Mouse (Mus musculus) left cerebral cortex, postnatal 4 days (tissue): Measurements from ENCODE around the gene Grrp1. TPM values are rescaled to one million over a fixed set of nuclear protein-coding genes. Genes with fewer than 3 reads are reported as not detected.
"Not testable (repeated sequence)": the region's sequence is repeated elsewhere in the genome, so short reads cannot be mapped to it uniquely, and the experiment has no call there.

Experiments used
- DNase-seq: peaks from one replicate; pipeline ENCODE4 v3.0.0-alpha.2; 2022
- intact Hi-C: fragments of 180-260 bp; cut with DNase I; formaldehyde crosslinking; loops from one replicate; pipeline ENCODE4 v1.15.1; 2025
- total RNA-seq, 2 experiments: library from RNA; stranded (reverse); gene quantifications; 2 replicates each; pipeline ENCODE4 v1.2.3; 2021

Grrp1 gene
- total RNA-seq = 1 to 10 TPM; 7.5 to 8.4 TPM

- no peak for DNase-seq
Measured at GRCm38 (mm10) chr4:134253722-134254324, at the start of gene Grrp1. TSS of gene Grrp1 (minus strand) at chr4:134254106.

GRCm38 (mm10) chr4:134302084-134302483 lies 48.2 kb upstream of the Grrp1 start:
- intact Hi-C loops = no loop called here
- no peak for DNase-seq

More at GRCm38 (mm10) chr4:134253722-134254324, at the start of gene Grrp1:
- intact Hi-C loops = no loop called here

DNA sequence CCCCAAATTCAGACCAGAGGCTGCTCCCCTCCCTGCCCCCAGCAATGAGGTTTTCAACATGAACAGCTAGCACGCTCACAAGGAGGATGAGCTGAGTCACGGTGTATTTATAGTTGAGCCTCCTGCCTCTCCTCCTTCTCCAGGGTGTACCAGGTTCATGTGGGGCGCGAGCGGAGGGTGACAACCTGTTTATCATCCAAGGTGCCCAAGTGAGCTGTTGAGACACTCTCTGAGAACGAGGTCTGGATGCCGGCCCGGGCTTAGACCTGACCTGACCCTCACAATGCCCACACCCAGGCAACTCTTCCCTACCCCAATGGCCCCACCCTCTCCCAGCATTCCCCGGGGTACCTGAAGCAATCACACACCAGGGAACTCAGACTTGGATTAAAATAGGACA lies 46.4 kb upstream of the Grrp1 start:
- intact Hi-C loops = no loop called here
- DNase-seq = no peak

DNA sequence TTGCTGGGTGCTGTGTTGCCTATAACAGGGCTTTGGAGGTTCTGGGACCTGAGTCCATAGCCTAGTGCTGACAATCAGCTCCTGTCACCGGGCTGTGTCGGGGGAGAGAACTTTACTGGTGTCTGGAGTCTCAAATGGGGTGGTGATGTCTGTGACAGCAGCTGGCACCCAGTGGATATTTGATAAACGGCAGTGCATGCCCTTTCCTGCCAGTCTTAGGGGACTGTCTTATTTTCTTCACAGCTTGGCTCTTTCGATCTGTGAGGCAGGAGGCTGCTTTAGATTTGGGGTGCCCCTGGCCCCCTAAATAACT lies 45.5 kb upstream of the Grrp1 start:
- intact Hi-C loops = no loop called here

DNA sequence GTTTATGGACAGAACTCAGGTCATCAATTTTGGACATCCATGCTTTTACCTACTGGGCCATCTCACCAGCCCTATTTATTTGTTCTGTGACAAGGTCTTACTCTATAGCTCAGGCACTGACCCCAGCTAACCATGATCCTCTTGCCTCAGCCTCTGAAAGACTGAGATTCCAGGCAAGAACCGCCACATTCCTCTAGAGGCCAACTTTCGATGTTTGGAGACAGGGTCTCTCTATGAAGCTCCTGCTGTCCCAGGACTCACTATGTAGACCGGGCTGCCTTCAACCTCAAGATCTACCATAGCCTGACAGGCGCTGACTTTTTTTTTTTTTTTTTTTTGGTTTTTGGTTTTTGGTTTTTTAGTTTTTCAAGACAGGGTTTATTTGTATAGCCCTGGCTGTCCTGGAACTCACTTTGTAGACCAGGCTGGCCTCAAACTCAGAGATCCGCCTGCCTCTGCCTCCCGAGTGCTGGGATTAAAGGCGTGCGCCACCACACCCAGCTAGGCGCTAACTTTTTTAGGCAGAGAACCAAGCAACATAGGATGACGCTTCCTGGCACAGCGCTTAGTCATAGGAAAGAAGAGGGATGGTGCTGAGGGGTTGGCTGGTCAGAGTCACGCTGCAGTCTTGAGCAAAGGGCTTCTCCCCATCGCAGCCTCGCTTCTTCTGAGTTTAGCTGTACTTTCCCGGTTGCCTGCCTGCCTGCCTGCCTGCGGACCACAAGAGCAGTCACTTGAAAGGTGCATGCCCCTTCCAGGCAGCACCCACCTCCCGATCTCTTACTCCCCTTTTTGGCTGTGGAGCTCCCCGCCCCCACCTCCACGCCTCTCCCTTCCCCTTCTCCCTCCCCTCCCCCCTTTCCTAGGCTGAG lies 45.0 kb upstream of the Grrp1 start:
- intact Hi-C loops = no loop called here
- DNase-seq = no peak

More for the DNA sequence above, 45.5 kb upstream of the Grrp1 start:
- no peak for DNase-seq

GRCm38 (mm10) chr4:134297369-134297768 lies 43.5 kb upstream of the Grrp1 start:
- intact Hi-C loops = no loop called here
- no peak for DNase-seq

DNA sequence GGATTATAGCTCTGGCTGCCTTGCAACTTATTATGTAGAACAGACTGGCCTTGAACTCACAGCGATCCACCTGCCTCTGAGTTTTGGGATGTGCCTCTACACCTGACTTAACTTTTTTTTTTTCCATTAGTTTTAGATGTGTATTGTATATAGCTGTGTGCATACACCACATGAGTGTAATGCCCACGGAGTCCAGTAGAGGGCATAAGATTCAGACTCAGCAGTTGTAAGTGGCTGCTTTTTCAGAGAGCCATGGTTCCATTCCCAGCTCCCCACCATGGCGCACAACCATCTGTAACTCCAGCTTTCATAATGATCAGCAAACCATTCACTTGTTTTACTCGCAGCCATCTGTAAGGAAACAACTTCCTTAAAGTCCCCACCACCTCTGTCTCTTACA lies 42.6 kb upstream of the Grrp1 start:
- no peak for DNase-seq
- intact Hi-C loops = no loop called here

DNA sequence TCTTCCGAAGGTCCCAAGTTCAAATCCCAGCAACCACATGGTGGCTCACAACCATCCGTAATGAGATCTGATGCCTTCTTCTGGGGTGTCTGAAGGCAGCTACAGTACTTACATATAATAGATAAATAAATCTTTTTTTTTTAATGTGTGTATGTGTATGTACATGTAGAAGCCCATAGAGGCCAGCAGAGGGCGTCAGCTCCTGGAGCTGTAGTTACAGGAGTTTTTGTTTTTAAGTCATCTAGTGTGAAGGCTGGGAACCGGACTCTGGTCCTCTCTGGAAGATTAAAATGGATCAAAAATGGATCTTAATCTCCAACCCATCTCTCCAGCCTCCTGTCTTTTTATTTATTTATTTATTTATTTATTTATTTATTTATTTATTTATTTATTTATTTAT lies 42.2 kb upstream of the Grrp1 start:
- DNase-seq, intact Hi-C loops: not testable (repeated sequence)

- intact Hi-C loops = no loop called here
- DNase-seq = no peak
Measured at GRCm38 (mm10) chr4:134293692-134294163, 39.8 kb upstream of the Grrp1 start.

DNA sequence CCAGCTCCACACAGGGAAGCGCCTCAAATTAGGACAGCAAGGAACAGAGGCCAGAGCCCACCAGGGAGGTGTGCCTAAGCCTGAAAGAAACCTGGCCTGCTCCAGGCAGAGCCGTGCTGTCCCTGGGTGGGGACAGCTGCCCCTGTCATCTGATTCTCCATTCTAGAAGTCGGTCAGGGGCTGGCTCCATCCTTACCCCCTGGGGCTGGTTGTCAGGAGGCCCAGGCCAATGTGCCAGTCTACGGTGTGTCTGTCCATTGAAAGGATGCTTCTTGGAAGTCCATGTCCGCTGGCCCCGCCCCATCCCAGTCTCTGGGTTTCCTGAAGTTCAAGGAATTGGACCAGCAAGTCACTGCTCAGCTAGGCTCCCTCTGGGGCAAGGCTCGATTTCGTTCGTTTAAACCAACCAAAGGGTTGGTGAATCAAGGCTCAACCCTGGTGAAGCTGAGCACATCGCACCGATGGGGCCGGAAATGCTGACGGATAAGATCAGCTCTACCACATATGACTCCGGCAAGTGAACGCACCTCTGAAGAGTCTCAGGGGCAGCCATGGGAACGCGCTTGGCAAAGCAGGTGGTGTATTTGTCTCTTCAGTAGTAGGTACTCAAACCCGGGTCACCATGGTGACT lies 39.3 kb upstream of the Grrp1 start:
- intact Hi-C loops = no loop called here
- peak; percentile 30 for DNase-seq

DNA sequence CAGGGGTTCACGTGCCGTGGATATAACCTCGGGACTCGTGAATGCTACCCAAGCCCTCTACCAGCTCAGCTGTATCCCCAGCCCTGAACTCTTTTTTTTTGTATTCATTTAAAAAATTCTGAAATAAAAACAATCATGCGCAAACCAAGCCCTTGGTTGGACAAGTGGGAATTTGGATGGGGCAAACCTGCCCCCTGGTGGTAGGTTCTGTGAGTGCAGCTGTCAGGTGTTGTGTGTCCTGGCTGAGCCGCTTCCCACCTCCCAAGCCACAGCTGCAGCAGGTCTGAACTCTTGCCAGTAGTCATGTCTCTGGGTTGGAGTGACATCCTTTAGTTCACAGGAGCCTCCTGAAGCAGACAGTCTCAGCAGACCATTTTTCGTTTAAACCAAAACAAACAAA lies 38.2 kb upstream of the Grrp1 start:
- DNase-seq = peak; percentile 75
- intact Hi-C loops = no loop called here

- intact Hi-C loops = no loop called here
- DNase-seq = no peak
Measured at GRCm38 (mm10) chr4:134288397-134289256, 34.7 kb upstream of the Grrp1 start.

DNA sequence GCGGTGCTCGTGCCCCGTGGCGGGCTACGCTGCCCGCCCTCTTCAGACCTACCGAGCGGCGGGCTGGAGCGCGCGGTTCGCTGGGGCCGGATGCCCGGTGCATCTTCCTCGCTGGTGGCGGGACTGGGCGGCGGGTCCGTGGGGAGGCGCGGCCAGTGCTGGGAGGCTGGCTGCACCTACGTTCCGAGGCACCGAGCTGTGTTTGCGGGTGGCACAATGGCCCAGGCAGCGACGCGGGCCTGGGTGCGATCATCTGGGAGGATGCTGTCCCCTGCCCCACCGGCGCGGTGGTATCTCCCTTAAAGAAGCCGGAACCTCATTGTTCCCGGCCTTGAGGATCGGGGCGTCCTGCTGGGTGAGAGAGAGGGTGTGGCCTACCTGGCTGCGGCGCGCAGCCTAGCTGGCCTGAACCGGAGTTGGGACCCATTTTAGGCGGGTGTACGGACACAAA lies 33.7 kb upstream of the Grrp1 start, which contains the start of gene Pdik1l:
Gene Pdik1l (minus strand): TSS at position 321 of the 451 bp plus-strand sequence.
- intact Hi-C loops = no loop called here
- peak; percentile 85 for DNase-seq

- peak; percentile 96 for DNase-seq
Measured at GRCm38 (mm10) chr4:134287168-134287564, 33.3 kb upstream of the Grrp1 start.

GRCm38 (mm10) chr4:134286226-134287167 lies 32.6 kb upstream of the Grrp1 start:
- DNase-seq = peak; percentile 43
- intact Hi-C loops = no loop called here

More at GRCm38 (mm10) chr4:134287168-134287564, 33.3 kb upstream of the Grrp1 start:
- intact Hi-C loops = no loop called here

DNA sequence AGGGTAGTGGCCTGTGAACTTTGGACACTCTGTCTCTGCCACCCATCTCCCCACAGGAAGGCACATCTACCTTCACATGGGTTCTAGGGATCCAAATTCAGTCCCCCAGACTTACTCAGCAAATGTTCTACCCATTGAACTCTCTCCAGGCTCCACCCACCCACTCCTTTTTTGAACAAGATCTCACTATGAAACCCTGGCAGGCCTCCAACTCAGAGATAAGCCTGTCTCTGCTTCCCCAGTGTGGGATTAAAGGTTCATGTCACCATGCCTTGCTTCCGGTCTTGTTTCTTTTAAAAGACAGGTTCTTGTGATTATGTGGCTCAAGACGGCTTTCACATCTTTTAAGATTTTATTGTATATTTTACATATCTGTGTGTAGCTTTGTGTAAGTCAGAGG lies 31.0 kb upstream of the Grrp1 start:
- DNase-seq = no peak
- intact Hi-C loops = no loop called here

GRCm38 (mm10) chr4:134273417-134274345 lies 19.8 kb upstream of the Grrp1 start:
- intact Hi-C loops = no loop called here
- no peak for DNase-seq

DNA sequence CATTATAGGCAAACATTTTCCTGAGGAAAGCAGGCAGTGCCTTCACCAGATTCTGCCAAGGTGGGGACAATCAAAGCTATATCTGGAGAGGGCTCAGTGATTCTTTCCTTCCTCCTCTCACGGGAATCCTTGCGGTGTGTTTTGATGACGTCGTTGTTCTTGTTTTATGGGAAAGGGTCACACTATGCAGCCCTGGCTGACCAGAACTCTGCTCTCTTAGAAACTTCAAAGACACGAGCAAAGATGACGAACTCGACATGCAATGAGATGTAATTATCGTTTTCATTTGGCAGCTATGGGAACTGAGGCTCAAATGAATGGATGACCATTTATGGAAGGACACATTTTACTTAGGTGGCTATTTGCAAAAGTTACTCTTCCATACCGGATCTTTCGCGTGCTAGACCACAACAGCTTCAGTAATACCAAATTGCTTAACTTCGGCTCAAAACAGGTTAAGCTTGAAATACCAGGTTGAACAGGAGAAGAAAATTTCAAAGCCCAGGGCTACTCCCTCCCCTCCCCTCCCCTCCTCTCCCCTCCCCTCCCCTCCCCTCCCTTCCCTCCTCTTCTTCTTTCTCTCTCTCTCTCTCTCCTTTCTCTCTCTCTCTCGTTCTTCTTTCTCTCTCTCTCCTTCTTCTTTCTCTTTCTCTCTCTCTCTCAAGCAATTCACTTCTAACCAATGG lies 19.0 kb upstream of the Grrp1 start:
- DNase-seq = no peak
- intact Hi-C loops = no loop called here
